In the genomic region with DNA sequence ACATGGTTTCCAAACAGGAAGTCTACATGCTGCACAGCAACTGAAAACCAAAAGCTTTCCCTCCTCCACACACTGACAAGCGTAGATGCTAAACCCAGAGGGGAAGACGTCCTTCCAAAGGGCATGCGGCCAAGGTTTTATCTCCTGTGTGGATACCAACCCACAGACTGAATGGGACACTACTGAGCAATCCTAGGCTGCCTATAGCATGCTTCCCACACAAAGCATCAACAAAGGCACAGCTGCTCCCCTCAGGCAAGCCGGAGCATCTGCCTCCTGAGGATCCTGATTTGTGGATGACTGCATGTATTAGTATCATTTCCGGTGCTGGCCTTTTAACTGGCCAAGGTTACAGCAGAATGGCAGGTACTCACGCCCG, we compare ENCODE assay signal across 17 mouse cellular contexts. TPM values are rescaled to one million over a fixed set of nuclear protein-coding genes. Genes with fewer than 3 reads are reported as not detected.
DNase-seq lines count a peak whose midpoint lies in the region; ATAC-seq and TF ChIP-seq lines count a peak whose summit lies in the region.
"Had no signal": no experiment of that assay in that cellular context is flagged by ENCODE, and none has a peak within 500 bp of the region (broad histone marks: within the 10 kb centered on the region; RNA-seq: fewer than 3 reads in every experiment).

No protein-coding gene starts in this region.

- H3K27me3 ChIP-seq in midbrain, embryonic 13.5 days, result no peaks in the 10 kb centered on the region
- no peaks in the 10 kb centered on the region for H3K27me3 ChIP-seq in forebrain, embryonic 13.5 days
- H3K27me3 ChIP-seq: CH12.LX; embryonic facial prominence, embryonic 13.5 days; liver, embryonic 12.5 days had no signal

- 79% methylated on average over 7 of the region's 7 CpGs for WGBS in midbrain, embryonic 13.5 days
- 83% methylated on average over 7 of the region's 7 CpGs for WGBS in forebrain, embryonic 13.5 days

- H3K9me3 ChIP-seq in midbrain, embryonic 13.5 days, result no peaks in the 10 kb centered on the region
- no peaks in the 10 kb centered on the region; the same call in 1 of the 2 replicates for H3K9me3 ChIP-seq in forebrain, embryonic 13.5 days (replicated peaks)
- H3K9me3 ChIP-seq: embryonic facial prominence, embryonic 13.5 days; liver, embryonic 12.5 days had no signal

- H3K4me1 ChIP-seq in midbrain, embryonic 13.5 days (replicated peaks), result no peaks in the 10 kb centered on the region
- no peaks in the 10 kb centered on the region for H3K4me1 ChIP-seq in forebrain, embryonic 13.5 days
- H3K4me1 ChIP-seq: embryonic facial prominence, embryonic 13.5 days had no signal

- H3K9ac ChIP-seq in midbrain, embryonic 13.5 days (replicated peaks), result no peak overlapping the region
- no peak overlapping the region for H3K9ac ChIP-seq in forebrain, embryonic 13.5 days
- H3K9ac ChIP-seq: embryonic facial prominence, embryonic 13.5 days; liver, embryonic 12.5 days had no signal

- TF ChIP-seq POLR2A in brain, embryonic 14.5 days (IDR thresholded peaks at IDR 0.05; ENCODE audit: borderline replicate concordance, extremely low read depth, insufficient read depth, insufficient read length, poor library complexity, severe bottlenecking), result no peak

- no peak overlapping the region for H3K4me2 ChIP-seq in midbrain, embryonic 13.5 days (replicated peaks)
- no peak overlapping the region for H3K4me2 ChIP-seq in forebrain, embryonic 13.5 days
- H3K4me2 ChIP-seq: embryonic facial prominence, embryonic 13.5 days; liver, embryonic 12.5 days had no signal

- peaks cover 70% of the 10 kb centered on the region for H3K36me3 ChIP-seq in midbrain, embryonic 13.5 days
- peaks cover 73% of the 10 kb centered on the region for H3K36me3 ChIP-seq in forebrain, embryonic 13.5 days (ENCODE audit: poor library complexity, severe bottlenecking)

- peak; percentile 66 for ATAC-seq in midbrain, embryonic 13.5 days
- no peak for ATAC-seq in forebrain, embryonic 13.5 days
- ATAC-seq: forebrain, embryonic 14.5 days; intestine, postnatal 0 days; liver, embryonic 12.5 days had no signal

- H3K4me3 ChIP-seq in midbrain, embryonic 13.5 days (replicated peaks), result no peak overlapping the region
- H3K4me3 ChIP-seq in forebrain, embryonic 13.5 days, result no peak overlapping the region
- H3K4me3 ChIP-seq: embryonic facial prominence, embryonic 13.5 days; liver, embryonic 12.5 days had no signal

- TF ChIP-seq CTCF in brain, embryonic 14.5 days (IDR thresholded peaks at IDR 0.05; ENCODE audit: borderline replicate concordance, extremely low read depth, insufficient read depth, insufficient read length), result no peak

- peak; percentile 36 to 65 for DNase-seq in layer of hippocampus, adult 18-20 months (ENCODE audit: low spot score in 2 of 2)
- DNase-seq in layer of hippocampus, adult 9-10 months (ENCODE audit: low spot score), result no peak
- peak; percentile 21 for DNase-seq in R1 (ENCODE audit: low read depth, low spot score)
- peak; percentile 17 for DNase-seq in brain, embryonic 14.5 days (ENCODE audit: low read depth)
- no peak for DNase-seq in lung, postnatal 4 days
- DNase-seq: adrenal gland, postnatal 25 days; cerebellum, adult 11-12 months; gastrocnemius, postnatal 36 days; lung, postnatal 10 days had no signal

- H3K27ac ChIP-seq in midbrain, embryonic 13.5 days, result 0 out of 2 replicates have a peak overlapping the region, but pooled peaks have one; percentile 1
- no peak overlapping the region for H3K27ac ChIP-seq in forebrain, embryonic 13.5 days
- H3K27ac ChIP-seq: embryonic facial prominence, embryonic 13.5 days; liver, embryonic 12.5 days had no signal

RNA-seq across cellular contexts. Expression of a gene that starts 16.3 kb away (rescaled TPM):
- 10 to 100 TPM; 29.6 to 30.1 TPM for total RNA-seq in layer of hippocampus, adult 18-20 months (2021)
- 54.0 and 59.4 TPM in 2 replicates for polyA plus RNA-seq in brain, embryonic 14.5 days (2012; rRNA removed)
- 49.1 and 49.5 TPM in 2 replicates for polyA plus RNA-seq in midbrain, embryonic 13.5 days (2015; fragmentation: Nextera tagmentation; extraction: Ambion mirVana)
- 68.6 and 75.3 TPM in 2 replicates for polyA plus RNA-seq in forebrain, embryonic 13.5 days (2015; fragmentation: Nextera tagmentation; extraction: Ambion mirVana)

RNA-seq across cellular contexts. Expression of a gene that starts 23.2 kb away (rescaled TPM):
- 1 to 10 TPM; 7.5 to 7.6 TPM for total RNA-seq in layer of hippocampus, adult 18-20 months (2021)
- 0.55 and 0.88 TPM in 2 replicates for polyA plus RNA-seq in brain, embryonic 14.5 days (2012; rRNA removed)
- 0.30 and 0.42 TPM in 2 replicates for polyA plus RNA-seq in midbrain, embryonic 13.5 days (2015; fragmentation: Nextera tagmentation; extraction: Ambion mirVana)
- polyA plus RNA-seq in forebrain, embryonic 13.5 days (2015; fragmentation: Nextera tagmentation; extraction: Ambion mirVana), result 0.09 TPM in 1 of 2 replicates, not detected in the other
- total RNA-seq: adrenal gland, postnatal 25 days; CH12.LX; gastrocnemius, postnatal 36 days had no signal
- polyA plus RNA-seq: heart, postnatal 0 days; intestine, postnatal 0 days; liver, embryonic 12.5 days had no signal

Comparison
In these comparisons a context has a peak if more than half of its experiments do, and no peak if none do; other contexts are left out.
1. DNase-seq: peak in layer of hippocampus, adult 18-20 months (2 of 2), R1 (single experiment) and brain, embryonic 14.5 days (single experiment); none in layer of hippocampus, adult 9-10 months (single experiment) and lung, postnatal 4 days (0 of 2).